Mouse (Mus musculus) adrenal gland, postnatal 36 days (tissue): ENCODE measurements around the gene Hist3h2ba. TPM values are rescaled to one million over a fixed set of nuclear protein-coding genes. Genes with fewer than 3 reads are reported as not detected.

Source experiments
- DNase-seq, 2 experiments: peaks; one replicate each; pipeline ENCODE4 v3.0.0; 2021; ENCODE audit warnings: mixed read lengths in 1 of 2
- microRNA-seq: library from miRNA; unstranded; fragments of <30 nt; microRNA quantifications from one replicate; pipeline ENCODE4 v1.2.0, GENCODE M21; 2021
- total RNA-seq, 2 experiments: library from RNA; stranded (reverse); gene quantifications; 2 replicates each; pipeline ENCODE4 v1.2.3; 2021

Hist3h2ba gene
- total RNA-seq, 2 experiments from 2014 or later, result 4.5 to 5.8 TPM

- peak in 1 of 2 experiments; percentile 67 for DNase-seq
These were observed 36.7 kb downstream of the Hist3h2ba start for GRCm38 (mm10) chr11:58985299-58985917.

DNA sequence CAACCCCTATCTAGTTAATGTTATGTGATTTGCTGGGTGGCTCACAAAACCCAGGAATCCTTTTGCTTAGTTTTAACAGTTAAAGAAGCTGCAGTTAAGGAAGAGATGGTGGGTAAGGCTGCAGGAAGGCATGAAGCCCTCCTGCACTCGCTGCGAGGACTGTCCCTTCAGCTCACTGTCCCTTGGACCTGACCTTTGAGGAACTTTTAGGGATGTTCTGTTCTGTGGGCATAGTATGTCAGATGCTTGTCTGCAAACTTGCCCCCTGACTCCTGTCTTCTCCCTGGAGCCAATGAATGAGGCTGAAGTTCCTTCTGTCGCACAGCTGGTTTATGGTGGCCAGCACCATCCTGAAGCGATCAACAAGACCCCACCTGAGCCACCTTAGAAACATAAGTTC lies 40.4 kb downstream of the Hist3h2ba start:
- DNase-seq, result no peak

GRCm38 (mm10) chr11:58990141-58990540 lies 41.4 kb downstream of the Hist3h2ba start:
- DNase-seq, result no peak

- DNase-seq, result peak in 1 of 2 experiments; percentile 51
These were observed 42.1 kb downstream of the Hist3h2ba start for GRCm38 (mm10) chr11:58990794-58991193.

GRCm38 (mm10) chr11:58991911-58992310 lies 43.2 kb downstream of the Hist3h2ba start:
- no peak for DNase-seq

- DNase-seq, result no peak
These were observed 44.5 kb downstream of the Hist3h2ba start for GRCm38 (mm10) chr11:58993091-58993670.

DNA sequence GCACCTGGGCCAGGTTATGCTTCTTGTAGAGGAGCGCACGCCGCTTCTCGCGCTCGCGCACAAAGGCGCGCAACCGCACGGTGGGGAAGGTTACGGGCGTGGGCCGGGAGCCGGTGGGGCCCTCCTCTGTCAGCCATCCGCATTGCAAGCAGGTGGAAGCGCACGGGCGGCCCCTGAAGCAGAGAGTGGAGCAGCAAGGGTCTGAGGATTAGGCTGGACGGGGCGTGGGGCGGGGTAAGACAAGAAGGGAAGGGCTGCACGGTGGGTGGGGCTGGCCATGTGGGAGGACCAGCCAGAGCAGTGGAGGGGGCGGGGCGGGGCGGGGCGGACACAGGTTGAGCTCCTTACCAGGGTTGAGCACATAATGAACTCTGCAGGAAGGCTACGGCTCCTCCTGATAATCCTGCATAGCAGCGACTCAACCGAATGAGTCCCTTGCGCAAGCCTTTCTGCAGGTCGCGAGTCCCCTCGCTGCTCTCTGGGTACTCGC lies 45.7 kb downstream of the Hist3h2ba start:
- DNase-seq, result peak; percentile 58 to 77

GRCm38 (mm10) chr11:58995061-58995806 lies 46.5 kb downstream of the Hist3h2ba start:
- DNase-seq, result no peak

- no peak for DNase-seq
These were observed 47.2 kb downstream of the Hist3h2ba start for GRCm38 (mm10) chr11:58995807-58996370.

DNA sequence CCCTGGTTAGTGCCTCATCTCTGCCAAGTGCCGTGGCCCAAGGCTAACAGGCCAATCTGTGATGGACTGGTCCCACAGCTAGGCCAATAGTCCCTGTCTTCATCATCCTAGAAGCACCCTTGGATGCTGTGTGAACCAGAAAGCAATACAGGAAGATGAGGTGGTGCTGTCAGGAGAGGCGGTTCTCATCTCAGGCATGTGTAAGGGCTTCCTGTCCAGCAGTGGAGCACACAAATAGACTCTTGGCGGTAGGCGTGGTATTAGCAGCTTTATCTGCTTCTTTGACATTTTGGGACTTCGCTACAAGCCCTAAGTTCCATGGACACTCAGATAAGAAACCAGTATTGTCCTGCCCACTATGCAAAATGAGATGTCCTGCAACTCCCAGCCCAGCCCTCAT lies 48.8 kb downstream of the Hist3h2ba start:
- no peak for DNase-seq

Small RNA genes lying within 50 kb of the gene (microRNA-seq; reads per million reads assigned to microRNA genes)
- not detected for gene Gm44313

Other genes with a start within 250 kb of the Hist3h2ba start
- not detected for gene Olfr319, start 249.8 kb upstream of the Hist3h2ba start, total RNA-seq
- not detected for gene Olfr318, start 224.9 kb upstream of the Hist3h2ba start, total RNA-seq
- not detected for gene Olfr317, start 209.7 kb upstream of the Hist3h2ba start, total RNA-seq
- gene Olfr316, start 196.2 kb upstream of the Hist3h2ba start, total RNA-seq, result not detected
- gene Olfr315, start 175.7 kb upstream of the Hist3h2ba start, total RNA-seq, result not detected
- gene Olfr314, start 166.0 kb upstream of the Hist3h2ba start, total RNA-seq, result not detected
- gene Fam183b, start 147.0 kb upstream of the Hist3h2ba start, total RNA-seq, result 1 to 10 TPM; 1.4 to 2.4 TPM
- gene Olfr313, start 133.9 kb upstream of the Hist3h2ba start, total RNA-seq, result not detected
- not detected for gene Olfr312, start 119.7 kb upstream of the Hist3h2ba start, total RNA-seq
- not detected for gene Olfr311, start 109.7 kb upstream of the Hist3h2ba start, total RNA-seq
- 1 to 10 TPM; 3.3 to 3.6 TPM for gene Gm12258, start 101.8 kb upstream of the Hist3h2ba start, total RNA-seq
- gene 2810021J22Rik, start 81.7 kb upstream of the Hist3h2ba start, total RNA-seq, result 1 to 10 TPM; 4.4 to 6.2 TPM
- 1 to 10 TPM; 3.1 to 3.2 TPM for gene Zfp39, start 44.7 kb upstream of the Hist3h2ba start, total RNA-seq
- gene Btnl10, start 31.0 kb upstream of the Hist3h2ba start, total RNA-seq, result not detected
- gene Rnf187, start 10.0 kb upstream of the Hist3h2ba start, total RNA-seq, result 100 to 1,000 TPM; 173 to 181 TPM
- 10 to 100 TPM; 20.0 to 21.8 TPM for gene Hist3h2a, start 5.8 kb downstream of the Hist3h2ba start, total RNA-seq
- gene Trim17, start 5.8 kb downstream of the Hist3h2ba start, total RNA-seq, result under 1 TPM; 0.10 to 0.26 TPM
- 10 to 100 TPM; 23.7 to 25.5 TPM for gene Trim11, start 29.2 kb downstream of the Hist3h2ba start, total RNA-seq
- gene Obscn, start 187.5 kb downstream of the Hist3h2ba start, total RNA-seq, result under 1 TPM; 0.93 to 0.95 TPM
- gene Iba57, start 214.8 kb downstream of the Hist3h2ba start, total RNA-seq, result 10 to 100 TPM; 18.5 to 22.2 TPM
- under 1 TPM; 0.40 TPM for gene Gjc2, start 234.3 kb downstream of the Hist3h2ba start, total RNA-seq
- 10 to 100 TPM; 62.2 to 68.3 TPM for gene Guk1, start 243.3 kb downstream of the Hist3h2ba start, total RNA-seq